Mouse (Mus musculus): Measurements from ENCODE around the gene Gm28230. TPM values are rescaled to one million over a fixed set of nuclear protein-coding genes. Genes with fewer than 3 reads are reported as not detected.

Gene Gm28230
- polyA plus RNA-seq, 1 experiment = 0.18 TPM

DNA sequence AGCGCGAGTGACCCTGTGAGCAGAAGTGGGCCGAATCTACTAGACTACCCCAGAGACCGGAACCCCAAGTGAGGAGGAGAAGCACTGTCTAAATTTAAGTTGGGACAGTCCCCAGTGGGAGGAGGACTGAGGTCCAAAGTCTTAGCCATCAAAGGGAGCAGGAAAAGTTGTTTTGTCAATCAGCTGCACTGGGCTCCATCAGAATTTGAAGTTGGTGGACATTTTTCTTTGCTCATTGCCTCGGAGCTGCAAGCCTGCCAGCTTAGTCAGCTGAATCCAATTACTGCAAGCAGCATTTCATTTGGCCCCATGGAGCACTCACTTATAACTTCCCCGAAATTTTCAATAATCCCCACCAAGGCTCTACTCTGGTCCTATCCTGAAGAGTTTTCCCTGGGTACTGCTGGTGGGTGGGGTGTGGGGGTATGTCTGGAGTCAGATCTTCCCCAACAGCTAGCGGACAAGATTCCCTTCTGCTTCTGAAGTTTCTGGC lies 11.1 kb downstream of the Gm28230 start:
- Histone ChIP-seq H3K4me3 (replicated peaks; ENCODE audit: extremely low read depth, low read depth, low read length) (no peak overlapping the region), H3K4me1 (ENCODE audit: control insufficient read depth, insufficient read depth, low read length) (no peaks in the 10 kb centered on the region)
- TF ChIP-seq POLR2A (IDR thresholded peaks at IDR 0.05; ENCODE audit: borderline replicate concordance, extremely low read depth, low read depth, low read length) = no peak
- no peak for TF ChIP-seq CTCF (IDR thresholded peaks at IDR 0.05; ENCODE audit: insufficient read depth, low read length)
- WGBS = 15% methylated on average over 7 of the region's 7 CpGs
- no peak for DNase-seq

DNA sequence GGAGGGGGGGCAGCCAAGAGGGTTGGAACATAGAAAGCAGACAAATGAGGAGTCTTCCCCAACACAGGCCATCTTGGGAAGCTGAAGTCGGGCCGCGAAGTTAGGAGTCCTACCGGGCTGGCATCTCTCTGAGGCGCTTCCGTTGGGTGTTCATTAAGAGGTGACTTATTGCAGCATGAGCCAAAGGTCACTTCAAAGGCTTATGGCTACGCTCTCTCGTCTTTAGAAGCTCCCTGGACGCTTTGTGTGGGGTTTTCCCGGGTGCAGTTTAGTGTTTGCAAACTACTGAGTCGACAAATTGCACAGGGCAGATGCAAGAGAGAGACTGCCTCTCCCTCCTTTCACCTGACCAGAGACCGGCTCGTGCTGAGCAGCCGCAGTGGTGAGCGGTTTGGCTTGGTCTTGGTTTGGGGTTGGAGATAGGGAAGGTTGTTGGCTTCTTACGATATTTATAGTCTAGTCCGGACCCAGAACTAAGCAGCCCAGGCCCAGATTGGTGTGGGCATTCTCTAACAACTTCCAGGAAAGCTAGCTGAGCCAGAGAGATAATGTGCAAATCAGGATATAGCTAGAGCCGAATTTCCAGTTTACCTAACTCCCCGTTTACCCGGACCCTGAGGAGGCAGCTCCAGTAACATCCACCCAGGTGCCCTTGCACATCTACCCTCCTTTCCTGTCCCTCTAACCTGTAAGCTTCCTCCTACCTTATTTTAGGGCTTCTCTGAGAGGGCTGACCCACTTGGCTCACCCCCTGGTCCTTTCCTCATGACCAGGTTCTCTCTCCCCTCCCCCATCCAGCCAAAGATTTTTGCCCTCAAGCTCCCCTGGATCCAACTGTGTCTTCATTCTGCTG lies 12.3 kb downstream of the Gm28230 start:
- TF ChIP-seq POLR2A (IDR thresholded peaks at IDR 0.05; ENCODE audit: borderline replicate concordance, extremely low read depth, low read depth, low read length) = no peak
- TF ChIP-seq CTCF (IDR thresholded peaks at IDR 0.05; ENCODE audit: insufficient read depth, low read length) = no peak
- Histone ChIP-seq H3K4me3 (replicated peaks; ENCODE audit: extremely low read depth, low read depth, low read length) (no peak overlapping the region), H3K4me1 (ENCODE audit: control insufficient read depth, insufficient read depth, low read length) (no peaks in the 10 kb centered on the region)
- DNase-seq = no peak
- 4% methylated on average over 20 of the region's 20 CpGs for WGBS

DNA sequence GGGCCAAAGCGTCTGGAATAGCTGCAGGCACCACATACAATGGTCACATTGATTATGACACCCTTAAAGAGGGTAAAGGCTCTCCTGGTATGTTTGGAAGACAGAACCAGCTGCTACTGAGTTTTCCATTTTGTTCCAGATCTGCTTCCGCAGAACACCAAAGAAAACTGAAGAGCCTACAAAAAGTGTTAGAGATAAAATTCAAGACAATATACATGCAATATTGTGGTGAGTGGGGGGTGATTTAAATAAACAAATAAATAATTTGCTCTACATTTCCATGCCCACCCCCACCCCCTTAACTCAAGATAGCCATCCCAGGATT lies 12.9 kb downstream of the Gm28230 start:
- 21% methylated on average over 2 of the region's 2 CpGs for WGBS
- Histone ChIP-seq H3K4me1 (ENCODE audit: control insufficient read depth, insufficient read depth, low read length) (no peaks in the 10 kb centered on the region), H3K4me3 (replicated peaks; ENCODE audit: extremely low read depth, low read depth, low read length) (no peak overlapping the region)
- no peak for DNase-seq
- TF ChIP-seq CTCF (IDR thresholded peaks at IDR 0.05; ENCODE audit: insufficient read depth, low read length) (no peak), POLR2A (IDR thresholded peaks at IDR 0.05; ENCODE audit: borderline replicate concordance, extremely low read depth, low read depth, low read length) (no peak)

DNA sequence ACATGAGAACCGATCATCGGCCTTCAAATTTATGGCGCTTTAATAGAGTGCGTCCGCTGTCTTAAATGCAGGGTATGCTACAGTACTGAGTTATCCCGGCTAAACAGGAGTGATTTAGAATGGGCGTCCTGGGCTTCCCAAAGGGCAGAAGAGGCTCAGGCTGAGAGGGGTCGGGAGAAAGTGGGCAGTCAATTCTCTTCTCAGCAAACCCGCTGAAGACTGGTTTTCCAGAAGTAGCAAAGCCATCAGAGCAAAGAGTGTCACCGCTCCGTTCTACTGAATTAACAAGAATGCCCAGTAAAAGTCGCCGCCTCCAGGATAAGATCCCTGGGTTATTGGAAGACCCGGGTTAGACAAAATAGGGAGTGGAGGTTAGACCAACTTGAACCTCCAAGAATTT lies 13.3 kb downstream of the Gm28230 start:
- H3K4me3 ChIP-seq (replicated peaks; ENCODE audit: extremely low read depth, low read depth, low read length) = no peak overlapping the region
- no peaks in the 10 kb centered on the region for H3K4me1 ChIP-seq (ENCODE audit: control insufficient read depth, insufficient read depth, low read length)
- 8% methylated on average over 14 of the region's 14 CpGs for WGBS
- TF ChIP-seq CTCF (IDR thresholded peaks at IDR 0.05; ENCODE audit: insufficient read depth, low read length) (no peak), POLR2A (IDR thresholded peaks at IDR 0.05; ENCODE audit: borderline replicate concordance, extremely low read depth, low read depth, low read length) (no peak)
- DNase-seq = no peak

DNA sequence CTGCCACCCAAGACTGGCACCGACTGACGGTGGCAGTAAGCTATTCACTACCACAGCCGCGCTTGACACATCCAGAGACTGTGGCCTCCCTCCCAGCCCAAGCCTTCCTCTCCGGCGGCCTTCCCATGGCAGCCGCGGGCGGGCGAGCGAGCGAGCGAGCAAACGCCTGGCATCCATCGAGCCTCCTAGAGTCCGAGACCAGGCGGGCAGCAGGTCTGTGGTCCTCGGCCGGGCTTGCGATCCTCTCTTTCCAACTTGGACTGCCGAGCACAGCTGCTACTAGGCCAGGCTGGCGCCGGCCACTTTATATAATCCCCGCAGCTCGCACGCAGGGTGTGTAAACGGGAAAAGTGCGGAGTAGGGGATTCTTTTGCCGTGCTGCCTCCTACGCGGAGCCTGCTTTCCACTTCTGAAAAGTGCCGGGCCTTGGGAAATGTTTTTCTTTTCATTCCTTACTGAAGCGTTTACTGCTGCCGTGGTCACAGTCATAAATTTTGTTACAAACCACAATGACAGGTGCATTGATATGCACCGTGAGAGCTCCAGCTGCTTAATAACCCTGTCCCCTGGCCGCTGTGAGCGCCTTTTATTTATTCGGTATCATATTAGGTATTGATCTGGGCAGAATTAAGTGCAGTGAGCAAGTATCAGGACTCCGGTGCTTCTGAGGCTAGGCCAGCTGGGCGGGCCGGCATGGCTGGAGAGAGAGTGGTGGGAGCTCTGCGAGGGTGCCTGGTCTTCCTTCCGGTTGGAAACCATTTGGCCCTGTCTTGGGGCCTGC lies 14.0 kb downstream of the Gm28230 start:
- no peaks in the 10 kb centered on the region for H3K4me1 ChIP-seq (ENCODE audit: control insufficient read depth, insufficient read depth, low read length)
- 5% methylated on average over 43 of the region's 43 CpGs for WGBS
- DNase-seq = no peak
- no peak for TF ChIP-seq POLR2A (IDR thresholded peaks at IDR 0.05; ENCODE audit: borderline replicate concordance, extremely low read depth, low read depth, low read length)
- no peak for TF ChIP-seq CTCF (IDR thresholded peaks at IDR 0.05; ENCODE audit: insufficient read depth, low read length)
- no peak overlapping the region for H3K4me3 ChIP-seq (replicated peaks; ENCODE audit: extremely low read depth, low read depth, low read length)

DNA sequence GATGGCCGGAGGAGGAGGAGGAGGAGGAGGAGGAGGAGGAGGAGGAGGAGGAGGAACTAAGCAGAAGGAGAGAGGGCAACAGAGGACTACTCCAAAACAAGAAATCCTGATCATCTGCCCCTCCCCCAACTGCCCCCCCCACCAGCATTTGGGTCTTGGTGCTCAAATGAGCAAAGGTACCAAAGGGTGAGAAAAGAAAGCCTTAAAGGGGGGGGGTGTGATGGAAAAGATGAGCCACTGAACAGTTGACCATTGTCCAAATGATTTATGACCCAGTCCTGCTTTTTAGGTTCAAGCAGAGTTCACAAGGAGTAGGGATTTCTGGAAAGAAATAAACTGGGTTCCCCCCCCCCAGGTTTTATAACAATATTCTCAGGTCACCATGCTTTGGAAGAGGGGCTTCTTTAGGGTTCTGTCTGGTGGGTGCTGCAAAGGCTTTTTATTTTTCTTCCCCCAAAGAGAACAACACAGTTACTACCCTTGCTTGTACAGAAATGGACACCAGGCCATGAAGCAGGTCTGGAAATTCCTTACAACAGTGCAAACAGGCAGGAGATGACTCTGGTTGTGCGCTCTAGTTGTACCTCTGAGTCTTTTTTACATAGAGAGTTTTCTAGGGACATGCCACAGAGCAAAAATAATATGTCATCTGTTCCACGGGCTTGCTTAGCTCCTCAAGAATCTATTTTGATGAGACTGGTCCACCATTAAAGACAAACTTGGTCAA lies 14.9 kb downstream of the Gm28230 start:
- Histone ChIP-seq H3K4me3 (replicated peaks; ENCODE audit: extremely low read depth, low read depth, low read length) (no peak overlapping the region), H3K4me1 (ENCODE audit: control insufficient read depth, insufficient read depth, low read length) (no peaks in the 10 kb centered on the region)
- TF ChIP-seq CTCF (IDR thresholded peaks at IDR 0.05; ENCODE audit: insufficient read depth, low read length) (no peak), POLR2A (IDR thresholded peaks at IDR 0.05; ENCODE audit: borderline replicate concordance, extremely low read depth, low read depth, low read length) (no peak)
- DNase-seq = no peak
- WGBS = 47% methylated on average over 2 of the region's 3 CpGs

DNA sequence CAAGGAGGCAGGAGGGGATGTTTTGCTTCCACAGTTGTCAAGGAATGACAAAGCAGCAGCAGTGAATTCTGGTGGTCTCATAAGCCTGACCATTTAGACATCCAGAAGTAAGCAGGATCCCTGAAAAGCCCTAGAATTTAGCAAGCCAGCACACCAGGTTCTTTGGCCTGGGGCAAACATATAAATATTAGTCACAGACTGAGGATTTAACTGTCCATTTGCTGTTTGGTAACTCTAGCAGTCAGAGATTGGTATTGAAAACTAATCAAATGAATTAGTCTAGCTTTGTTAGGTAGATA lies 15.4 kb downstream of the Gm28230 start:
- Histone ChIP-seq H3K4me1 (ENCODE audit: control insufficient read depth, insufficient read depth, low read length) (no peaks in the 10 kb centered on the region), H3K4me3 (replicated peaks; ENCODE audit: extremely low read depth, low read depth, low read length) (no peak overlapping the region)
- no peak for TF ChIP-seq CTCF (IDR thresholded peaks at IDR 0.05; ENCODE audit: insufficient read depth, low read length)
- TF ChIP-seq POLR2A (IDR thresholded peaks at IDR 0.05; ENCODE audit: borderline replicate concordance, extremely low read depth, low read depth, low read length) = no peak
- DNase-seq = no peak

DNA sequence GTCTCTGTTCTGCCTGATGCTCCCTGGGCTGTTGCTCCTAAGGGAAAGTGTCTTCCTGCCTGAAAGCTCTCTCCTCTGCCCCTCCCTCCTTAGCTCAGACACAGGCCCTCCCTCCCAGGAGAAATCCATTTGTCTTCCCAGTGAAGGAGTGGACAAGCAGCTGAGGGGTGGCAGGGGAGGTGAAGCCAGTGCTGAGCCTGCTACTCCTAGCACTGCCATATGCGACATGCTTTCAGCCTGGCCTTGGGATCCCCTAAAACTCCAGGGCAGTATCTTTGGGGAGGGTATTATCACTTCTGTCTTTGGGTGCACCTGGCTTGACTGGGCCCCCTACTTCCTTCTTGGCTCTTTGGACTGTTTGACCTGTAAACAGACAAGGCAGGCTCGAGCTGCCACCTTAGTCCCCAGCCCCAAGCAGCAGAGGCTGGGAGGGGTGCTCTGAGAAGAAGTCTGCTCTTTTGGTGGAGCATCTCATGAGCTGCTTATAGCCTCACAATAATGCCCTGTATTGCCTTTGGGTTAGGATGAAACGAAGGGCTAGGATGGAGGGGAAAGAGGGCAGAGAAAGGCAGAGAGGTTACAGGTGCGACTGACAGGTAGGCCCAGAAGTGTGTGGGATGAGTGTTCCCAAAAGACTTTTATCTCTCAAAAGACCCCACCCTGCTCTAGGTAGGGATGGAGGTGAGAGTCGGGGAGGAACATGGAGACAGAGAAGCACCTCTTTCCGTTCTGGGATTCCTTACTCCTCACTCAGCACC lies 19.2 kb downstream of the Gm28230 start:
- Histone ChIP-seq H3K4me3 (replicated peaks; ENCODE audit: extremely low read depth, low read depth, low read length) (no peak overlapping the region), H3K4me1 (ENCODE audit: control insufficient read depth, insufficient read depth, low read length) (no peaks in the 10 kb centered on the region)
- no peak for DNase-seq
- WGBS = 16% methylated on average over 6 of the region's 6 CpGs
- TF ChIP-seq POLR2A (IDR thresholded peaks at IDR 0.05; ENCODE audit: borderline replicate concordance, extremely low read depth, low read depth, low read length) (no peak), CTCF (IDR thresholded peaks at IDR 0.05; ENCODE audit: insufficient read depth, low read length) (no peak)

Data from lung, adult 2 months (tissue).